Mouse (Mus musculus) intestine, embryonic 14.5 days (tissue): Measurements from ENCODE around the gene Sox9. TPM values are rescaled to one million over a fixed set of nuclear protein-coding genes. Genes with fewer than 3 reads are reported as not detected.

ENCODE experiments used
- ATAC-seq: fragments of 200-750 bp; cut with Nextera tagmentation; replicated peaks from 2 replicates; pipeline ENCODE4 v1.8.0; 2017; ENCODE audit warnings: low read depth, moderate number of reproducible peaks, moderate TSS enrichment, moderate library complexity; ENCODE audit not compliant: low FRiP score, low TSS enrichment
- DNase-seq: peaks from one replicate; pipeline ENCODE4 v3.0.0-alpha.2; 2018; ENCODE audit warnings: low spot score
- H3K27ac ChIP-seq: fragments of 300-500 bp; sonication (generic); 2 replicates; pipeline ENCODE4 v1.5.1; 2014; ENCODE audit warnings: low read depth, mild to moderate bottlenecking, control low read depth
- H3K27me3 ChIP-seq: fragments of 300-500 bp; sonication (generic); replicated peaks from 2 replicates; pipeline ENCODE4 v1.6.1; 2014; ENCODE audit warnings: low read length, control low read depth; ENCODE audit not compliant: control insufficient read depth, insufficient read depth
- H3K36me3 ChIP-seq: fragments of 300-500 bp; sonication (generic); 2 replicates; pipeline ENCODE4 v1.6.1; 2014; ENCODE audit warnings: low read length, control low read depth; ENCODE audit not compliant: control insufficient read depth, insufficient read depth
- H3K4me1 ChIP-seq: fragments of 300-500 bp; sonication (generic); replicated peaks from 2 replicates; pipeline ENCODE4 v1.6.1; 2014; ENCODE audit warnings: low read length, control low read depth, mixed read lengths; ENCODE audit not compliant: control insufficient read depth, insufficient read depth
- H3K4me2 ChIP-seq: fragments of 300-500 bp; sonication (generic); 2 replicates; pipeline ENCODE4 v1.6.1; 2014; ENCODE audit warnings: low read length
- H3K4me3 ChIP-seq: fragments of 300-500 bp; sonication (generic); 2 replicates; pipeline ENCODE4 v1.5.1; 2014; ENCODE audit warnings: low read depth, low read length, control low read depth, mixed read lengths
- H3K9ac ChIP-seq: fragments of 300-500 bp; sonication (generic); 2 replicates; pipeline ENCODE4 v1.6.1; 2014; ENCODE audit warnings: mild to moderate bottlenecking, low read length
- H3K9me3 ChIP-seq: fragments of 300-500 bp; sonication (generic); 2 replicates; pipeline ENCODE4 v1.6.1; 2016; ENCODE audit warnings: low read length, control low read depth; ENCODE audit not compliant: control insufficient read depth
- WGBS: fragments of 180-500 bp; shearing (Covaris S2); extraction: QIAGEN DNeasy Blood & Tissue Kit; methylation state at CpG from one replicate; pipeline ENCODE4 v1.1.7; 2014; 5-methylcytosine and 5-hydroxymethylcytosine counted together
- polyA plus RNA-seq: library from polyadenylated mRNA; unstranded; fragments of >200 nt; fragmentation: Nextera tagmentation; extraction: Ambion mirVana; gene quantifications from 2 replicates; pipeline ENCODE4 v1.2.1, GENCODE M21; 2014

Gene Sox9
- polyA plus RNA-seq, 1 experiment from 2014 or later = 44.9 TPM

DNA sequence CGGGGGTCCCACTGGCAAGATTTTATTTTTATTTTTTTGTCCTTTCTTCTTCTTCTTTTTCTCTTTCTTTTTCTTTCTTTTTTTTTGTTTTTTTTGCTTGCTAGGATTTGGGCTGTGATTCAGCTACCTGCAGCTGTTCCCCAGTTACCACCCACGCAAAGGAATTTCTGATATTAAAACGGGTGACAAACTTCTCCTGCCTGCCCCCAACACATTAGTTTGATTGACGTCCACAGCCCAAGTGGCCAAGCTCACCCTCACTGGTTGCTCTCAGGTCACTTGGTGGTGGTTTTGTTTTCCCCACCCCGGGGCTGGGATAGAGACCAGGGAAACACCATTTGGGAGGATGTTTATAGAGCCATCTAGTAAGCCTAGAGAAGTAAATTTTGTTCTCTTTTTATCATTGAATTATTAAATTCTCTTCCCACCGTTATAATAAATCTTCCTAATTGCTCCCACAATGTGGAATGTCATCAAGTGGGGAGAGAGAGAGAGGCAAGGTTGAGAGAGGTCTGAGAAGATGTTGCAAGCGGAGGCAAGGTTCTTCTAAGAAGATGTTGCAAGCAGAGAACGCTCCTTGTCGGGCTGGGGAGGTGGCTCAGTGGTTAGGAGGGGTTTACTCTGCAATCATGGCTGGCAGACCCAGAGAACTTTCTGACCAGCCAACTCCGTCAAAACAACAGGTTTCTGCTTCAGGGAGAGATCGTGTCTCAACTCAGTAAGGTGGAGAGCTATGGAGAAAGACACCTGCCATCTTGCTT, 52.4 kb downstream of the Sox9 start:
- no peaks in the 10 kb centered on the region for H3K4me1 ChIP-seq
- H3K36me3 ChIP-seq = no peaks in the 10 kb centered on the region
- WGBS = 63% methylated on average over 11 of the region's 11 CpGs
- no peaks in the 10 kb centered on the region for H3K27me3 ChIP-seq
- no peak overlapping the region for H3K27ac ChIP-seq
- ATAC-seq (no peak), DNase-seq (no peak)
- H3K9ac ChIP-seq = no peak overlapping the region
- H3K4me2 ChIP-seq = no peak overlapping the region
- no peak overlapping the region for H3K4me3 ChIP-seq
- H3K9me3 ChIP-seq = no peaks in the 10 kb centered on the region

DNA sequence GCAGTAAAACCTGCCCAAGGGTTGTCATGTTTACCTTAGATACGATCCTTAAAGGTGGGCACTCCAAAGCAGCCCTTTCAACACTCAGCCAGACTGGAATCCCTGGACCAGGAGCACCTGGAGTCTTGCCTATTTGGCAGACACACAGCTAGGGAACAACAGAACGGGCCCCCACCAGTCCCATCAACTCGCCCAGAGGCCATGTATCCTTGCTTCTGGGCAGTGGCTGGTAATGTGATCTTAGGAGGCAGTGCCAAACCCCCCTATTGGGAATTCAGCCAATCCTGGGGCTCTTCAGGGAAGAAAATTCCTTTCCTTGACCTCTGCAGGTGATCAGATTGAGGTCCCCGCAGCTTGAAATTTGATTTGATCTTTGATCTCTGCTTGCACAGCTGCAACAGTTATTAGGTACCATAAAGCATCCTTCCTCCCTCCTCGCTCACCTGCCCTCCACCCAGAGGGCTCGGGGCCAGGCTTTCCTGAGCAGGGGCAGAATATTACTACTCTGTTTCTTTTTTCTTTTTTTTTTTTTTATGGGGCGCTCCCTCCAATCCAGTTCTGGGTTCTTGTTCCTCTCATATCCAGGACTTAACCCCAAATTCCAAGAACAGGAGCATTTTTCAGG, 53.6 kb downstream of the Sox9 start:
- H3K36me3 ChIP-seq = no peaks in the 10 kb centered on the region
- H3K9ac ChIP-seq = no peak overlapping the region
- no peak overlapping the region for H3K4me2 ChIP-seq
- 35% methylated on average over 7 of the region's 7 CpGs for WGBS
- ATAC-seq (peak; percentile 52; the same call in 1 of the 2 replicates), DNase-seq (peak; percentile 60)
- H3K27ac ChIP-seq = no peak overlapping the region
- H3K4me3 ChIP-seq = no peak overlapping the region
- H3K4me1 ChIP-seq = no peaks in the 10 kb centered on the region; the same call in 1 of the 2 replicates
- H3K27me3 ChIP-seq = no peaks in the 10 kb centered on the region
- no peaks in the 10 kb centered on the region for H3K9me3 ChIP-seq
